Mouse (Mus musculus): ENCODE results near the gene Cachd1.

Gene Cachd1

DNA sequence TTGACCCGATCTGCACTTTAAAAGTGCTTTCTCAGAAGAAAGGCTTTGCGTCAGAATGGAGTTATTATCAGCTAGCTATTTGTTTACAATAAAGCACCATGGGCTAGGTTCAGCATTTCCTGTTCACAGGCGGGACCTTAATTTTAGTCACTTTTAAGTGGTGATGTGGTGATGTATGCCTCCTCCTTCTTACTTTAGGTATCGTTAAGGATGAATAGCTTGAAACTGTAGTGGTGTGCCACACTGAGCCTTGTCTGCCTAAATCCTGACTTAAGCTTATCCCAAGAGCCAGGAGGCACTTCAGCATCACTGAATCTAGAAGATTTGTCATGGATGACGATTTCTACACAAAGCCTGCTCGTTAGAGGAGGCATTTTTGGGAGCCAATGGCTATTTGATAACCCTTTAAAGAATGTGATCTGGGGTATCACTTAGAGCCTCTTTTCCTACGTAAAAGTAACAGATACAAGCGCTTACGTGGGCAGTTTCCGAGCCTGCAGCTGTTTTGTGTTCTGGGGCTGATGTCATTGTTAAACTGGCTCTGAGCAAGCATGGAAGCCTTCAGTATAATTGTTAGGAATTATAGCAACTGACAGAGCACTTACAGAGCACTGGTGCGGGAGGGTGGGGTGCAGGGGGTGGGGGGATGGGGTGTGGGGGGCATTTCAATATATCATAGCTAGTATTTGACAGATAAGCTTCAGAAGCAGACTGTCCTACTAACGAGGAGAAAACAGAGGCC lies 89.7 kb downstream of the Cachd1 start:
- DNase-seq (ENCODE audit: low read depth, low spot score): no peak

DNA sequence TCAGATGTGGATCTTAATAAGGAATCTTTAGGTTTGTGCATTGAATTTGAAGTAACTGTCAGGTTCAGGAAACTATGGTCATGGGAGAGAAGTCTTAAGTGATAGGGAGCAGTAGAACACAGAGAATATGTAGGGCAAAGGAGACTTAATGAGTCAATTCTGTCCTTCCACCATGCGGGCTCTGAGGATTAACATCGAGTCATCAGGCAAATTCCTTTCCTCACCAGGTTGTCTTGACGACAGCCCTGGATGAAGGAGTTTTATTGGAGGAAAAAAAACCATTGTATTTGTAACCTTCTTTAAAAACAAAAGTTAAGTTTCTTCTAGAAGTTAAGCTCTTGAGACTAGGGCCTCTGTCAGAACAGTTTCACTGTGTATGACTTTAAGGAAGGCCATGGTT lies 100.9 kb downstream of the Cachd1 start:
- DNase-seq (ENCODE audit: low read depth, low spot score): no peak

DNA sequence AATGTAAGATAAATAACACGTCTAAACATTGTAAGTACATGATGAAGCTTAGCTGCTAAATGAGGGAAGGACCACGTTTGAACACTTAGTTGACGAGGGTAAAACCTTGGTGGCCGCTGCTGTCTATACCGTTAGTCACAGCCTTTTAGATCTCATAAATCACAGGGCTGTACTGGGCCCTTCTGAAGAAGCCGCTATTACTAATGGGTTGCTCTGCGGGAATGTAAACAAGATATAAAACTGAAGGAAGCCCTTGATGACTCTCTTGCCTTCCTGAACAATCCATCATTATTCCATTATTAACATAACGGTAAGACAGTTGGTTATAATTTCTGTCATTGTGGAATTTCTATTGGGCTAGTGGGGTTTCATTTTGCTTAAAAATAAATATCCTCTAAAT lies 102.9 kb downstream of the Cachd1 start:
- no peak for DNase-seq (ENCODE audit: low read depth, low spot score)

DNA sequence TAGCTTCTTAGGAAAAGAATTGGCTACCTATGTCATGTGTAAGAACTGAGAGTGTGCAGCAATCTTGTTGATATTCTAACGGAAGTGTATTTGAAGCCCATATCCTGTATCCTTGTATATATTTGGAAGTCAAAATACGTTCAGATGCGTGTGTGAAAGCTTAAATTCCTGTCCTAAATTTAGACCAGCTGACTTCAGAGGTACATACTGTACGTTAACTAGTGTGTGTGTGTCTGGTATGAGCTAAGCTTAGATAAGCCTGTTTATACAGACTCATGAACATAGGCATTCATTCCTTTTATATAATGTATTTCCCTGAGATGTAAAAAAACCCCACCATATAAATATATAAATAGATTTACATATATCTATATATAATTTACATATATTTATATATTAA lies 103.6 kb downstream of the Cachd1 start:
- no peak for DNase-seq (ENCODE audit: low read depth, low spot score)

DNA sequence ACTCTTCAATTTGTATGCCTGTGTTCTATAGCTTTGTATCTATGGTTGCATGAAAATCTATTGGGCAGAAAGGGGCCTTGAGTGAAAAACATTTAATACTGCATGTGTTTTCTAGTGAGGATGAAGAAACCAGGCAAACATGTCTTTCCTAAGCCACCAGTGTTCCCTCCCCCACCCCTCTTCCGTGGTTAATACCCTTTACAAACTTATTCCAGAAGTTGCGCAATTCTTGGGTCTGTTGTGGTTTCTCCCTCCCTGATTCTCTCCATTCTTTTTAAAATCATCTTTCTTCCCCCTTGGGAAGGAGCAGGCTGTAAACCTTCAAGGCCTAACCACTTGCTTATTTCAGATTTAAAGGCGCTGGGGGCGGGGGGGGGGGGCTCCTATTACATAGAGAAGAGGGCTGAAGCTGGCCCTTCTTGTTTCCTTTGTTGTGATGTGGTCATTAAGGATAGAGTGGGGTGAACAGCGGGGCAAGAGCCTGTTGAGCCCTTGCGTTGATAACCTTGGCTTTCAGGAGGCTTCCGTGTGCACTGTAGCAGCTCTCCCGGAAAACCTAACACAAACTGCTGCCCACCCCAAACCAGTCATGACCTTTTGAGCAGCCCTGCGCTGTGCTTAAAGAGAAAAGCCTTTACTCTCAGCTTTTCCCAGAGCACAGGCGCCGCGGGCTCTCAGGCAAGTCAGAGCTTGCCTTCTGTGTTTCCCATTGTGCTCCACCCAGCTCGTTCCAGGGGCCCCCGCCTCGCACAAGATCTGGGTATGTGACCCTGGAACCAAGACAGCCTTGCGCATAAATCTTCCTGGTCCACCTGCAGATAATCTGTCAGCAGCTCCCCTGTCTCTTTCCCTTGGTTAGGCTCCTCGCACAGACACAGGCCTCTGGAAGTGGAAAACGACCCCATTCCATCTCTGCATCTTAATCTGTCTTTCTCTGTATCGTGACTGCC lies 109.6 kb downstream of the Cachd1 start:
- DNase-seq (ENCODE audit: low read depth, low spot score): no peak

DNA sequence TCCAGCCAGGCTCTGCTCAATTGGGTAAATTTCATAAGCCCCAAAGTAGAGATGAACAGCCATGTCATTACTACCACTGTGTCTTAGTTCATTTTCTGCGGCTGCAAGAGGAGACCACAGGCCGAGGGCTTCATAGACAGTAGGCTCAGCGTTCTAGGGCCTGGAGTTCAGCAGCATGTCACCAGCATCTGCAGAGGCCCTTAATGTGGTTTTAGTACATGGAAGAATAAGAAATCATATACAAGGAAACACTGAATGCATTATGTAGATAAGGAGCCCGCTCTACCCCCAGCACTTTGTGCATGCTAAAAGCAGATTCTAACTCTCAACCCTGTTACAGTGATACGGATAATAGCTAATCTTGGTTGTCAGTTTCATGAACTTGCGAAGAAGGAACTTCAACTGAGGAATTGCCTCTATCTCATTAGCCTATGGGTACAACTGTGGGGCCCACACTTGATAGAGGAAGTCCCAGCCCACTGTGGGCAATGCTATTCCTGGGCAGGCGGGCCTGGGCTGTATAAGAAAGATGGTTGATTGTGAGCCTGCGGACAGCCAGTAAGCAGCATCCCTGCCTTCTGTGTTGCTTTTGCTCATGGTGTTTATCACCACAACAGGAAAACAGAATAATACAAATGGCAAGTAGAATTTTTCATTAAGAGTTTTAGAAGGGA lies 110.4 kb downstream of the Cachd1 start:
- no peak for DNase-seq (ENCODE audit: low read depth, low spot score)

DNA sequence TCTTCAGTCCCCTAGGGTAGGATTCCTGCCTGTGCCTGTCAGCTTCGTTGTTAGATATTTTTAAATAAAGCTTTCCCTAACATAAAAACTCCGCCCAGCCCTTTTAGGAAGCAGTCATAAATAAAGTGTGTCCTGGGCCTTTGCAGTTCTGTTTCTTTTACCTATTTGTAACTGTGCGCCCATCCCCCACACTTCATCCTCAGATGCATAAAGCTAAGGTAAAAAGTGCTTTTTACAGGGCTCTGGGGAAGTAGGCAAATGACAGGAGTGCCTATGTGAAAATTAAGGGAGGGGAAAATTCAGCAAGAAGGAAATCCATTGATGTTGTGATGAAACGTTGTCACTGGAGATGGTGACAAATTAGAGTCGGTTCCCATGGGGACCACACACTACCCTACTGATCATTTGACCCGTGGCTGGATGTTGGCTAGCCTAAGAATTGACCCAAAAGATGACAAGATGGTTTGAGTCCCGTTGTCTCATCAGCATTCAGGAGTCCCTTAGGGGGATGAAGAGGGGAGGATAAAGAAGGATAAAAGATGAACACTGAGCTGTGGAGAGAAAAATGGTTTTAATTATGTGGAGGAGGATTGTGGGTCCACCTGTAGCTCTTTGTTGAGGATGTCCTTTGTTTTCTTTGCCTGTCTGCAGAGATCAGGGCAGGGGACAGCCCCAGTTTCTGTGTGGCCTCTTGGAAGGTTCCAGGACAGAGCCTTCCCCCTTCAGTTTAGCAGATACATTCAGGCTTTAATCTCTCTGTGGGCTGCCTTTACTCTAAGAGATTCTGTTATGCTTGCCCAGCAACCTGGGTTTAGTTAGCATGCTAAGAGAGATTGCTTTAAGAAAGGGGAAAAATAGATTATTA lies 113.9 kb downstream of the Cachd1 start:
- DNase-seq (ENCODE audit: low read depth, low spot score): no peak

DNA sequence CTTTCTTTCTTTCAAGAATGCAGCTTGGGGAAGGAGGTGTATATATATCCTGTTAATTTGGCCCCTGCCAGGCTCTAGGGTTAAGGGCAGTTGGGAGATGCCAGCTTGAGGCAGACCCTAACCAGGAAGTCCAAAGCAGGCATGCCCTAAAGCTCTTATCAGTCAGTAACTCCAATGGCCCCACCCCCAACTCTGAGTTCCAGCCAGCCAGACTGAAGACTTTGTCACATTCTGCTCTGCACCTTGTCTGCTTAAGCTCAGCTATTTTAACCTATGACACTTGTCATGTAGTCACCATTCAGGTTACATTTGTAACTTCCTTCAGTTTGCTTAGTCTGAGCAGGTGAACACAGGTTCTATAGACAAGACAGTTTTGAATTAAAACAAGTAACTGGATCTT lies 117.3 kb downstream of the Cachd1 start:
- no peak for DNase-seq (ENCODE audit: low read depth, low spot score)

DNA sequence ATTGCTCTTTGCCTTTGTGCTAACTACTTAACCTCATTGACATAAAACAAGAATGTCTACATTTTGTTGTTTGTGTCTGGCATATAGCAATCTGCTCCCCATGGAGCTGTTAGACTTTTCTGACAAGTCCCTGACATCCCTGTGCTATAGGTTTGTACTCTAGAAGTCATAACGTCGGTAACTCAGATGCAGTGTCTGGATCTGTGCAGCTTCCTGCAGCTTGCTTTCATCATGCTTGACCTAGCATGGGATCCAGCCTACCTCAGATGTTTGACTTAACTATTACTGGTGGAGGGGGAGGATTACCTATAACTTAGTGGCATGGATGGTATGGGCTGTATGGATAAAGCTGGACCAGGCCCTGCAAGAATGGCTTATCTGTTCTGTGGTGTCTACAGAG lies 117.7 kb downstream of the Cachd1 start:
- no peak for DNase-seq (ENCODE audit: low read depth, low spot score)

DNA sequence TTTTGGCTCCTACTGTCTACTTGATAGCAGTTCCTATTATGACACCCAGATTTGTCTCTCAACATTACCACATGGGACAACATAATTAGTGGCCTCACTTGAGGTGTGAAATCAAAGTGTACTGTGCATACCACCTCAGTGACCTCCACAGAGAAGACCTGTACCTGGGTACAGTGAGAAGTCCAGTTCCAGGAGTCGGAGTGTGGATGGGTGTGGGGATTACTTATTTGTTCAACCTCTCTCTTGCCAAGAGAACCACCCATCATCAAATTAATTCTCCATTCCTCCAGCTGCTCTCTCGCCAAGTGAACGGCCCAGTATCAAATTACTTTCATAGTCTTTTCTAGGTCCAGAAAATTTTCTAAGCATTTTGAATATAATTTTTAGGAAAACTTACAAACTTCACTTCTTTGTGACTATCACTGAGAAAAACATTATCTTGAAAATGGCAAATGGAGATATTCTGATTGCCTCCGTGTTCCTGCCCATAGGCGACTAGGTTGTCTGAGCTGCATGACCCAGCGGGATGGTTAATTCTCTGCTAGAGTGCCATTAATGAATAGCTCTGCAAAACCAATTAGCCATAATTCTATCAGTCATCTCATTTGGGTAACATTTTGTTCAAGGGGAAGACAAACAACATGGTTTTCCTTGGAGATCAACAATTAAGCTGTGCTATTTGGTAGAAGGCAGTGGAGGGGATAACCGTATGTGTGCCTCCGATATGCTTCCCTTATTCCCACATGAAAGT lies 120.0 kb downstream of the Cachd1 start:
- DNase-seq (ENCODE audit: low read depth, low spot score): no peak

DNA sequence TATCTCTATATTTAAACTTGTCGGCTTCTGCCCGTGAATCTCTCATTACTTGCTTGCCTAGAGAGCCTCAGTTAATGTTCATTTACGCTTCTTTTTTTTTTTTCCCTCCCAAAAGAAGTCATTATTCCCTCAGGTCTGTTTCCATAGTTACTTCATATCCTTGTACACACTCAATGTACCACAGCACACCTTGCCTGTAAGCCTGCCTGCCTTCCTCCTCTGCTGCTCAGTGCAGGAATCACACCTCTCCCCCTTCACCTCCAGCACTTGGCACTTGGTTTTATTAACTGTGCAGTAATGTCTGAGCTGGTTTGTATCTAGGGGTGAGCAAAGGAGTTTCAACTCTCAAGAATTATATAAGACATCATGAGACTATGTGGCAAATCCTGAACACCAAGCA lies 121.5 kb downstream of the Cachd1 start:
- DNase-seq (ENCODE audit: low read depth, low spot score): no peak

DNA sequence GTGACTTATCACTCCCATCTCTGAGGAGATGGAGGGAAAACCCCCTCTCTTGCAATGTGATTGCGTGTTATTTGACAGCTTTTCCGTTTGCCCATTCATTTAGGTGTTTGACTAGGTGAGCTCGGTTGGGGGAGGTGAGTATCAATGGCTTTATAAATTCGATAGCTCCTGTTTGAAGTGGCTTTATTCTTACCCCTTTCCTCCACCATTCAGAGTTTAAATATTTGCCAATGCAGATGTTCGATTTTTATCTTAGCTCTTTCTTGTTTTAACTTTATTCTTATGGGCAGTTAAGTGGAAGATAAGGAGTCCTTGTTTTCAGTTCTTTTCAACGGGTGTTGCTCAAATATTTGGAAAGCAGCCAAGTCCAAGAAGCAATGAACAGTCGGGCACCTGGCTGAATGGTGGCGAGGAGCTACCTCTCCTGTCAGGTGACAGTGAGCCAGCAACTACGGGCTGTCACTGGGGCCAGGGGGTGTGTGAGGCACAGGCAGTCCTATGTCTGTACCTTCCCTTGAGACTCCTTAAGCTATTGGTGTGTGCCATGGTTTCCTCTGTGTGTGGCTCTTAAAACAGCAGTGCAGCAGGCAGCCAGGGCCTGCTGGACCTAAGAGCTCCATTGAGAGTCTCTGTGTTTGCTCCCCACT lies 133.3 kb downstream of the Cachd1 start:
- DNase-seq (ENCODE audit: low read depth, low spot score): no peak

DNA sequence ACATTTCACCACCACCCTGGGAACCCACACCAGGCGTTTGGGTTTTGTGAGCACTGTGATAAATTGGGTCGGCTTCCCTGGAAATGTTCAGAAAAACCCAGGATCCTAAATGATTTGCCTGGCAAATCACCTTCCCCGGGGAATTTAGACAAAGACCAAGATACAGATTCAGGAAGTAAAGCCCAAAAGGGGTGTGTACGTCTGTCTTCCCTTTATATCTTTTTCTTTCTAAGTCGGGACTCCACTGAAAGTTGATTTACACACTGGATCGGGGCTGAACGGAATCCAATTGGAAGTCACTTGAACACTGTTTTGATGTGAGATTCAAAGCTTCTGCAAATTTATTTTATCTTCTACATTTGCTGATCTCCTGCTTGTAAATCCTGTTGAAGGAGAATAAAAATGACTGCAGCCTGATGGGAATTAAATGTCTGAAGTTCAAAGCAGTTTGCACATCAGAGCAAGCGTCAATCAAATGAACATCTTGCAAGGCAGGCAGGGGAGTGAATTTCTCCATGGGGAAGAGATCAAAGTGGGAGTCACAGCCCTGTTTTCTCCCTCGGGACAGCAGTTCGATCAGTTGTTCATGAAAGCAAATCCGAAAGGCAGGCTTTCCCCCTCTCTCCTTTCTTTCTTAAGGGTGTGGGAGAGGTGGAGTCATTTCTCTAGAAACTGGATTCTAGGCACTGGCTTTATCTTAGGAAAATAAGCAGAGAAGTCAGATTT lies 134.3 kb downstream of the Cachd1 start:
- DNase-seq (ENCODE audit: low read depth, low spot score): no peak

DNA sequence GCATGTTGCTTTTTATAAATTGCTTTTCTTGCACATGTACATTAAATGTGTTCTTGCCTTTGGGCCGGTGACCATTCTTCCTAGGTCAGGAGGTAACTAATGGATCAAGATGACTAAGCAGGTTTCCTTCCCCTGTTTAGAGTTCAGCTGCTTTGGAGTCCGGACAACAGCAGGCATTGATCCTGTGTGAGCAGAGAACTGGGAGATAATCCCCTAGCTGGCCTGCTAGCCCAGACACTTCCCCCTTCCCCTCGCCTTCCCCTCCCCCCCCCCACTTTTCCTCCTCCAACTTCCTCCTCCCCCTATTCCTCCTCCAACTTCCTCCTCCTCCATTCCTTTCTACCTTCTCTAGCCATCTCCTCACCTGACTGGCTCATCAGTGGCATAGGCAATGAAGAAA lies 135.2 kb downstream of the Cachd1 start:
- DNase-seq (ENCODE audit: low read depth, low spot score): no peak

DNA sequence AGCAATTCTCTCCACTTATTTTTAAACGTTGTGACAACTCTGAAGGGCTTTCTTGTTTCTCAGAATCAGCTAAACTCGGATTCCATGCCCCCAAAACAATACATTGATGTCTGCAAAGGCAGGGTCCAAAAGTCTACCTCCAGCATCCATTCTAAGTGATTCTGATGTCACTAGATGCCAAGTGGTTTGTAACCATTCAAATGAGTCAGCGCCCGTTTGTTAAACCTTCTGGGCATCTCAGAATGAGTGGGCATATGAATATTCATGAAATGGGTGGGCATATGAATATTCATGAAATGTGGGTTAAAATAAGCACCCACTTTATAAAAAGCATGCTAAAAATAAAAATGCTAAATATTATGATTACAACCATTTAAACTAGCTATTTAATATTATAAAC lies 137.2 kb downstream of the Cachd1 start:
- no peak for DNase-seq (ENCODE audit: low read depth, low spot score)

DNA sequence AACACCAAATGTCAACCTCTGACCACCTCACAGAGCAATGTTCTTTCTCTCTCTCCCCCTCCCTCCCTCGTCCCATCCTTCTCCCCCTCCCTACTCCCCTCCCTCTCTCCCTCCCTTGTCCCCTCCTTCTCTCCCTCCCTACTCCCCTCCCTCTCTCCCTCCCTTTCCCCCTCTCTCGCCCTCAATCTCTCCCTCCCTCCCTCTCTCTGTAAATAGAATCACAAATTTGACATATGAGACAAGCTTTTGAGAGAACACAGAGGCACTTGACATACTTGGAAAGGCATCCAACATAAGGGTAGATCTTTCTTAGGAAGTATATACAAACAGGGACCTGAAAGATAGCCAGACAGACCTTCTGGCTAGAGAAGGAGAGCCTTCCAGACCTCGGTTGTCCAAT lies 138.1 kb downstream of the Cachd1 start:
- no peak for DNase-seq (ENCODE audit: low read depth, low spot score)

DNA sequence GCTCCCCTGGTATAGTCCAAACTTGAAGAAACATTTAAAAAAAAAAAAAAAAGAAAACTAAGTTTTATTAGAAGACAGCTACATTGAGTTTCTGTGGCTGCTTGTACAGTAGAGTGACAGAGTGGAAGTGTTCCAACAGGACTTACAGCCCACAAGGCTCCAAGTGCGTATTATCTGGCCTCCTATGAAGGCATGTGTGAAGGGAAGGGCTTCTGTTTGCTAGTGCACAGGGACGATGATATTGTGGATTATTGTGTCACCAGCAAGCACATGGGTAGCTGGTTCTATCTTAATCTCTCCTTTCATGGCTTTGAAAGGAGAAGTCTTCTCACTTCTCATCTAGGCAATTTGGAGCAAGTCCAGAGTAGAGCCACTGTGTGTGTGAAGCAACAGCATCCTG lies 138.6 kb downstream of the Cachd1 start:
- DNase-seq (ENCODE audit: low read depth, low spot score): no peak

DNA sequence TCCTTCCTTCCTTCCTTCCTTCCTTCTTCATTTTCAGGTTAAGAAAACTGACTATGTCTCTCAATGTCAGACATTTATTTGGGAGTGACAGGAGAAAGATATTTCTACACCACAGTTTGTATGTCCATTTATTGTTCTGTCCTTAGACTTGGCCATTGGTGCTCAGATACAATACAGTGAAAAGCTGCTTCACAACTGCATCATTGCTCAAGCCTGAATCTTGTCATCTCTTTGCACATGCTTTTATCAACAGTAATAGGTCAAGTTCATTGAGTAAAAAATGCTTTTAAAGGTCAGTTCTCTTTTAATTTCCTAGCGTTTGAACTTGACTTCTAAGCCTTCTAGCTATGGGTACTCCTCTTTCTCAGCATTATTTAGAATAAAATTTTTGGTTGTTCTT lies 141.0 kb downstream of the Cachd1 start:
- no peak for DNase-seq (ENCODE audit: low read depth, low spot score)

DNA sequence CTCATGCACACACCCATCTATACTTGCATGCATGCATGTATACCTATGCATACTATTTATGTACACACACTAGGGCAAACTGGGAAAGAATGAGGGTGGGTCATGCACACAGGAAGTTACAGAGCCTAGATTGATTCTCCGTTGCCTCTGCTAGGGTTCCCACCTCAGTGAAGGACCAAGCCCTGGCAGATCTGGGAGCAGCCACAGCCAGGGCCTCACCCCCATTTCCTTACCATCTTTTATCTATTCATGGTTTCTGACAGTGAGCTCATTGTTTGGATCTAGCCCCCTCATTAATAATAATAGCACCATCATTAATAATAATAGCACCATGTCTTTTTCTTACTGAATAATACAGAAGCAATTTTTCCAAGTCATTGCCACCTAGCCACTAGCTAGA lies 143.9 kb downstream of the Cachd1 start:
- DNase-seq (ENCODE audit: low read depth, low spot score): no peak
